Mouse (Mus musculus) liver, adult 2 months (tissue): ENCODE measurements around the gene Bhlhe40.

Experiments used
- CTCF ChIP-seq: fragments of 200-500 bp; IDR thresholded peaks from 2 replicates; pipeline ENCODE4 v1.5.1; 2011; ENCODE audit warnings: low read depth, low read length, control low read depth
- POLR2A ChIP-seq: fragments of 200-500 bp; IDR thresholded peaks from 2 replicates; pipeline ENCODE4 v1.6.1; 2011; ENCODE audit warnings: low read length, control low read depth; ENCODE audit not compliant: insufficient read depth; ENCODE audit errors: extremely low read depth

- no peak for TF ChIP-seq CTCF
- TF ChIP-seq POLR2A, result no peak
These were observed 7.2 kb downstream of the Bhlhe40 start for GRCm38 (mm10) chr6:108667599-108668021.
